Mouse (Mus musculus): ENCODE data around the gene Ankrd28.

DNA sequence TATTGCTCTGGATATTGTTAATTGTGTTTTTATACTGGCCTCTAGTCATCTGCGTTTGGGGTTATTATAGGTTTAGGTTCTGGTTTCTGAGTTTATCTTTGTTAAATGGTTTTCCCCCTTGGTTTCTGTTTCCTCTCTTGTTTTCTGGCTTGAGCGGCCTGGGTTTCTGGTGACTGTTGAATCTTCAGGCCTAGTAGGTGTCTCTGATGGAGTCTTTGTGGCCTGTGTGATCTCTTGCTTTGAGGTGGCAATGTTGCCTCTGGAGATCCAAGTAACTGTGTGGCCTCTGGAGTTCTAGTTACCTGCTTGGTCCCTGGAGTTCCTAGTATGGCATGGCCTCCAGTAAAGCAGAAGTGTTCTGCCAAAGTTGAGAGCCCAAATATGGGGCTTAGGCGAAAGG, 149.8 kb downstream of the Ankrd28 start:
- TF ChIP-seq POLR2A (IDR thresholded peaks at IDR 0.05; ENCODE audit: borderline replicate concordance, insufficient read depth, low read length): no peak
- no peak for TF ChIP-seq CTCF (IDR thresholded peaks at IDR 0.05; ENCODE audit: borderline replicate concordance, insufficient read depth, low read depth, low read length)

Data from cerebellum, adult 2 months (tissue).